Mouse (Mus musculus) limb, embryonic 14.5 days (tissue): ENCODE results near the gene Fam136a. TPM values are rescaled to one million over a fixed set of nuclear protein-coding genes. Genes with fewer than 3 reads are reported as not detected.

Experiments
- ATAC-seq: fragments of 200-750 bp; cut with Nextera tagmentation; 2 replicates; pipeline ENCODE4 v1.8.0; 2017; ENCODE audit warnings: low read depth, moderate number of reproducible peaks, moderate TSS enrichment; ENCODE audit not compliant: low FRiP score
- DNase-seq: peaks from one replicate; pipeline ENCODE4 v3.0.0-alpha.2; 2015; ENCODE audit warnings: low spot score
- H3K27ac ChIP-seq: fragments of 300-500 bp; sonication (generic); replicated peaks from 2 replicates; pipeline ENCODE4 v1.5.1; 2014; ENCODE audit warnings: low read depth, mild to moderate bottlenecking, low read length, moderate library complexity, mixed read lengths
- H3K27me3 ChIP-seq: fragments of 300-500 bp; sonication (generic); 2 replicates; pipeline ENCODE4 v1.6.1; 2014; ENCODE audit warnings: low read length, mixed read lengths; ENCODE audit not compliant: control insufficient read depth, insufficient read depth
- H3K36me3 ChIP-seq: fragments of 300-500 bp; sonication (generic); 2 replicates; pipeline ENCODE4 v1.6.1; 2014; ENCODE audit warnings: mild to moderate bottlenecking, low read length, moderate library complexity, mixed read lengths; ENCODE audit not compliant: control insufficient read depth, insufficient read depth
- H3K4me1 ChIP-seq: fragments of 300-500 bp; sonication (generic); 2 replicates; pipeline ENCODE4 v1.6.1; 2014; ENCODE audit warnings: antibody characterized with exemption, low read length, mixed read lengths; ENCODE audit not compliant: control insufficient read depth, insufficient read depth
- H3K4me2 ChIP-seq: fragments of 300-500 bp; sonication (generic); replicated peaks from 2 replicates; pipeline ENCODE4 v1.6.1; 2014; ENCODE audit warnings: low read depth, mild to moderate bottlenecking, low read length, moderate library complexity; ENCODE audit not compliant: severe bottlenecking
- H3K4me3 ChIP-seq: fragments of 300-500 bp; sonication (generic); replicated peaks from 2 replicates; pipeline ENCODE4 v1.5.1; 2014; ENCODE audit warnings: low read length
- H3K9ac ChIP-seq: fragments of 300-500 bp; sonication (generic); 2 replicates; pipeline ENCODE4 v1.6.1; 2014; ENCODE audit warnings: mild to moderate bottlenecking, low read depth, low read length, moderate library complexity; ENCODE audit not compliant: severe bottlenecking
- H3K9me3 ChIP-seq: fragments of 300-500 bp; sonication (generic); 2 replicates; pipeline ENCODE4 v1.6.1; 2016; ENCODE audit warnings: low read length; ENCODE audit not compliant: control insufficient read depth
- POLR2A ChIP-seq: fragments of 200-500 bp; IDR thresholded peaks from 2 replicates; pipeline ENCODE4 v1.8.0; 2012; ENCODE audit warnings: inconsistent platforms, mild to moderate bottlenecking, moderate library complexity, borderline replicate concordance; ENCODE audit not compliant: insufficient read depth, insufficient read length; ENCODE audit errors: extremely low read depth
- WGBS: fragments of 180-500 bp; shearing (Covaris S2); extraction: QIAGEN DNeasy Blood & Tissue Kit; methylation state at CpG from one replicate; pipeline ENCODE4 v1.1.7; 2014; 5-methylcytosine and 5-hydroxymethylcytosine counted together
- polyA plus RNA-seq, 2 experiments: library from polyadenylated mRNA; depleted of rRNA in 1 of 2; stranded (reverse) in 1 of 2; unstranded in 1 of 2; fragments of >200 nt; fragmentation: Nextera tagmentation in 1 of 2; extraction: Ambion mirVana in 1 of 2; gene quantifications; 2 replicates each; pipeline versions ENCODE4 v1.2.1 to v1.2.3; 2012 to 2014

Gene Fam136a
- polyA plus RNA-seq (2012; rRNA removed) = 43.9 and 51.0 TPM in 2 replicates
- polyA plus RNA-seq (2014; fragmentation: Nextera tagmentation; extraction: Ambion mirVana) = 109 and 113 TPM in 2 replicates

GRCm38 (mm10) chr6:86365371-86366124 is at the start of gene Fam136a:
Gene Fam136a (plus strand): TSS chr6:86365646.
- Histone ChIP-seq H3K36me3 (peaks cover 9% of the 10 kb centered on the region), H3K4me3 (peak within 1 kb of the TSS; percentile 76), H3K27ac (peak within 1 kb of the TSS; percentile 68), H3K4me2 (peak within 1 kb of the TSS; percentile 98), H3K9ac (peak within 1 kb of the TSS; percentile 78), H3K27me3 (no peaks in the 10 kb centered on the region), H3K4me1 (peaks cover 10% of the 10 kb centered on the region), H3K9me3 (no peaks in the 10 kb centered on the region)
- TF ChIP-seq POLR2A = peak; percentile 52; the same call in 1 of the 2 replicates
- DNase-seq (peak; percentile 98), ATAC-seq (peak; percentile 94)
- WGBS = 1% methylated on average over 71 of the region's 76 CpGs

- peak; percentile 10 for DNase-seq
- 50% methylated on average over 1 of the region's 1 CpGs for WGBS
Measured at GRCm38 (mm10) chr6:86317066-86317465, 48.4 kb upstream of the Fam136a start.

GRCm38 (mm10) chr6:86318855-86319254 is 46.6 kb upstream of the Fam136a start:
- Histone ChIP-seq H3K27me3 (no peaks in the 10 kb centered on the region), H3K4me1 (0 out of 2 replicates have a peak, but pooled peaks cover under 1% of the 10 kb centered on the region), H3K27ac (no peak overlapping the region), H3K9me3 (no peaks in the 10 kb centered on the region), H3K4me2 (no peak overlapping the region), H3K4me3 (no peak overlapping the region), H3K9ac (no peak overlapping the region), H3K36me3 (no peaks in the 10 kb centered on the region)
- WGBS = 60% methylated on average over 4 of the region's 4 CpGs
- no peak for DNase-seq
- no peak for TF ChIP-seq POLR2A
- ATAC-seq = 0 out of 2 replicates have a peak, but pooled peaks have one; percentile 23

More at GRCm38 (mm10) chr6:86317066-86317465, 48.4 kb upstream of the Fam136a start:
- H3K4me3 ChIP-seq = no peak overlapping the region
- H3K9ac ChIP-seq = no peak overlapping the region
- no peak for TF ChIP-seq POLR2A
- 0 out of 2 replicates have a peak, but pooled peaks cover 6% of the 10 kb centered on the region for H3K4me1 ChIP-seq
- H3K4me2 ChIP-seq = no peak overlapping the region
- ATAC-seq = no peak
- no peaks in the 10 kb centered on the region for H3K9me3 ChIP-seq
- no peak overlapping the region for H3K27ac ChIP-seq
- H3K36me3 ChIP-seq = no peaks in the 10 kb centered on the region
- H3K27me3 ChIP-seq = no peaks in the 10 kb centered on the region

GRCm38 (mm10) chr6:86322031-86322563 is 43.3 kb upstream of the Fam136a start:
- Histone ChIP-seq H3K4me1 (no peaks in the 10 kb centered on the region), H3K27me3 (no peaks in the 10 kb centered on the region), H3K9ac (no peak overlapping the region), H3K36me3 (no peaks in the 10 kb centered on the region), H3K27ac (no peak overlapping the region), H3K9me3 (no peaks in the 10 kb centered on the region), H3K4me3 (no peak overlapping the region), H3K4me2 (no peak overlapping the region)
- no peak for DNase-seq
- no peak for TF ChIP-seq POLR2A
- WGBS = 89% methylated on average over 5 of the region's 5 CpGs
- no peak for ATAC-seq

- WGBS = 90% methylated on average over 9 of the region's 9 CpGs
- no peak overlapping the region for H3K27ac ChIP-seq
- ATAC-seq (no peak), DNase-seq (no peak)
- H3K27me3 ChIP-seq = no peaks in the 10 kb centered on the region
- no peaks in the 10 kb centered on the region for H3K36me3 ChIP-seq
- H3K4me1 ChIP-seq = no peaks in the 10 kb centered on the region
- no peak overlapping the region for H3K9ac ChIP-seq
- no peak overlapping the region for H3K4me2 ChIP-seq
- TF ChIP-seq POLR2A = no peak
- H3K9me3 ChIP-seq = no peaks in the 10 kb centered on the region
- H3K4me3 ChIP-seq = no peak overlapping the region
Measured at GRCm38 (mm10) chr6:86322991-86323390, 42.5 kb upstream of the Fam136a start.
